Mouse (Mus musculus) left cerebral cortex, postnatal 4 days (tissue): ENCODE measurements at regions not wholly inside any gene's neighbourhood (a gene's known extent, or its start where the extent isn't known, plus 50 kb on each side); places are given as distances from the start of the nearest gene placed in this dataset.
A peak's percentile ranks its signal among the peaks of the same experiment; 100 is the strongest.

Source experiments
- DNase-seq: peaks from one replicate; pipeline ENCODE4 v3.0.0-alpha.2; 2022
- intact Hi-C: fragments of 180-260 bp; cut with DNase I; formaldehyde crosslinking; loops from one replicate; pipeline ENCODE4 v1.15.1; 2025

- intact Hi-C loops = no loop called here
- DNase-seq = no peak
These were observed 882.8 kb downstream of the Tecrl start for GRCm38 (mm10) chr5:82472146-82472545.

- intact Hi-C loops = no loop called here
- no peak for DNase-seq
These were observed 890.7 kb downstream of the Tecrl start for GRCm38 (mm10) chr5:82464272-82464671.

GRCm38 (mm10) chr5:82441288-82441687 lies 913.7 kb downstream of the Tecrl start:
- intact Hi-C loops = no loop called here

GRCm38 (mm10) chr5:82440126-82440525 lies 914.9 kb downstream of the Tecrl start:
- DNase-seq = no peak
- intact Hi-C loops = no loop called here

More at GRCm38 (mm10) chr5:82441288-82441687, 913.7 kb downstream of the Tecrl start:
- no peak for DNase-seq

GRCm38 (mm10) chr5:82420396-82420795 lies 934.6 kb downstream of the Tecrl start:
- intact Hi-C loops = no loop called here

GRCm38 (mm10) chr5:82396632-82397234 lies 958.3 kb downstream of the Tecrl start:
- intact Hi-C loops = no loop called here
- DNase-seq = no peak

More at GRCm38 (mm10) chr5:82420396-82420795, 934.6 kb downstream of the Tecrl start:
- DNase-seq = no peak

- DNase-seq = no peak
- intact Hi-C loops = no loop called here
These were observed 993.4 kb downstream of the Tecrl start for GRCm38 (mm10) chr5:82361624-82362023.

- intact Hi-C loops = no loop called here
- DNase-seq = no peak
These were observed 998.7 kb downstream of the Tecrl start for GRCm38 (mm10) chr5:82356336-82356735.

- DNase-seq = no peak
- intact Hi-C loops = no loop called here
These were observed 1003.9 kb downstream of the Tecrl start for GRCm38 (mm10) chr5:82351089-82351488.

- peak; percentile 63 for DNase-seq
- intact Hi-C loops = no loop called here
These were observed 1008.3 kb downstream of the Tecrl start for GRCm38 (mm10) chr5:82346672-82347071.

- DNase-seq = no peak
- intact Hi-C loops = no loop called here
These were observed 1030.6 kb downstream of the Tecrl start for GRCm38 (mm10) chr5:82324354-82324753.

GRCm38 (mm10) chr5:82319709-82320333 lies 1035.2 kb downstream of the Tecrl start:
- intact Hi-C loops = no loop called here
- no peak for DNase-seq

GRCm38 (mm10) chr5:82312054-82312453 lies 1042.9 kb downstream of the Tecrl start:
- intact Hi-C loops = no loop called here
- DNase-seq = peak; percentile 15

GRCm38 (mm10) chr5:82288069-82288845 lies 1066.7 kb downstream of the Tecrl start:
- DNase-seq = no peak
- intact Hi-C loops = no loop called here

GRCm38 (mm10) chr5:82253356-82254104 lies 1101.5 kb downstream of the Tecrl start:
- no peak for DNase-seq
- intact Hi-C loops = no loop called here

- intact Hi-C loops = no loop called here
- no peak for DNase-seq
These were observed 1128.7 kb downstream of the Tecrl start for GRCm38 (mm10) chr5:82226329-82226728.

- DNase-seq = no peak
These were observed 1131.4 kb downstream of the Tecrl start for GRCm38 (mm10) chr5:82223622-82224021.

GRCm38 (mm10) chr5:82203606-82204005 lies 1151.4 kb downstream of the Tecrl start:
- intact Hi-C loops = no loop called here
- no peak for DNase-seq

More at GRCm38 (mm10) chr5:82223622-82224021, 1131.4 kb downstream of the Tecrl start:
- intact Hi-C loops = no loop called here
